Mouse (Mus musculus) erythroblast, embryonic 14.5 days (primary cell): Measurements from ENCODE around the gene Lrrc7. TPM values are rescaled to one million over a fixed set of nuclear protein-coding genes. Genes with fewer than 3 reads are reported as not detected.

ENCODE experiments used
- H3K27me3 ChIP-seq: 2 replicates; pipeline ENCODE4 v1.6.1; 2012; ENCODE audit warnings: inconsistent platforms; ENCODE audit not compliant: control insufficient read depth
- H3K36me3 ChIP-seq: 2 replicates; pipeline ENCODE4 v1.6.1; 2012; ENCODE audit warnings: mild to moderate bottlenecking, inconsistent platforms; ENCODE audit not compliant: control insufficient read depth
- H3K4me1 ChIP-seq: 2 replicates; pipeline ENCODE4 v1.6.1; 2012; ENCODE audit warnings: inconsistent platforms; ENCODE audit not compliant: control insufficient read depth
- H3K4me3 ChIP-seq: replicated peaks from 2 replicates; pipeline ENCODE3; 2012; ENCODE audit warnings: moderate library complexity, mild to moderate bottlenecking, inconsistent platforms
- H3K9me3 ChIP-seq: 2 replicates; pipeline ENCODE4 v1.6.1; 2012; ENCODE audit warnings: low read length, inconsistent platforms, mixed read lengths; ENCODE audit not compliant: control insufficient read depth
- GATA1 ChIP-seq: IDR thresholded peaks from 2 replicates; pipeline ENCODE4 v1.6.1; 2012; ENCODE audit warnings: low read length, inconsistent platforms, mixed read lengths
- TAL1 ChIP-seq: IDR thresholded peaks from 3 replicates; pipeline ENCODE4 v1.6.1; 2012; ENCODE audit warnings: low read length, inconsistent platforms, mixed read lengths
- polyA plus RNA-seq: library from polyadenylated mRNA; stranded (reverse); fragments of >175 nt; gene quantifications from 2 replicates; pipeline ENCODE4 v1.2.3, GENCODE M21; 2012

Lrrc7 gene
- polyA plus RNA-seq, 1 experiment = not detected

GRCm38 (mm10) chr3:158210026-158210425 is 352.0 kb downstream of the Lrrc7 start:
- Histone ChIP-seq H3K36me3 (no peaks in the 10 kb centered on the region), H3K4me3 (no peak overlapping the region), H3K9me3 (no peaks in the 10 kb centered on the region), H3K4me1 (no peaks in the 10 kb centered on the region), H3K27me3 (no peaks in the 10 kb centered on the region)
- TF ChIP-seq GATA1 = no peak
- TF ChIP-seq TAL1 = no peak

GRCm38 (mm10) chr3:158207840-158208239 is 354.2 kb downstream of the Lrrc7 start:
- no peak for TF ChIP-seq GATA1
- no peak for TF ChIP-seq TAL1
- Histone ChIP-seq H3K4me1 (no peaks in the 10 kb centered on the region), H3K4me3 (no peak overlapping the region)

GRCm38 (mm10) chr3:158202776-158203175 is 359.2 kb downstream of the Lrrc7 start:
- no peaks in the 10 kb centered on the region for H3K27me3 ChIP-seq
- no peaks in the 10 kb centered on the region for H3K36me3 ChIP-seq
- no peaks in the 10 kb centered on the region for H3K4me1 ChIP-seq
- TF ChIP-seq TAL1 = no peak
- no peak for TF ChIP-seq GATA1
- no peaks in the 10 kb centered on the region for H3K9me3 ChIP-seq
- no peak overlapping the region for H3K4me3 ChIP-seq

More at GRCm38 (mm10) chr3:158207840-158208239, 354.2 kb downstream of the Lrrc7 start:
- Histone ChIP-seq H3K27me3 (no peaks in the 10 kb centered on the region), H3K9me3 (no peaks in the 10 kb centered on the region), H3K36me3 (no peaks in the 10 kb centered on the region)

- TF ChIP-seq GATA1 = no peak
- no peak for TF ChIP-seq TAL1
- Histone ChIP-seq H3K27me3 (no peaks in the 10 kb centered on the region), H3K4me3 (no peak overlapping the region), H3K4me1 (no peaks in the 10 kb centered on the region), H3K9me3 (no peaks in the 10 kb centered on the region), H3K36me3 (no peaks in the 10 kb centered on the region)
Observed at GRCm38 (mm10) chr3:158195426-158195825, 366.6 kb downstream of the Lrrc7 start.

GRCm38 (mm10) chr3:158193229-158193628 is 368.8 kb downstream of the Lrrc7 start:
- TF ChIP-seq TAL1 = no peak
- no peak for TF ChIP-seq GATA1
- H3K4me1 ChIP-seq = no peaks in the 10 kb centered on the region
- no peaks in the 10 kb centered on the region for H3K36me3 ChIP-seq
- H3K4me3 ChIP-seq = no peak overlapping the region
- no peaks in the 10 kb centered on the region for H3K27me3 ChIP-seq
- H3K9me3 ChIP-seq = no peaks in the 10 kb centered on the region

GRCm38 (mm10) chr3:158174880-158175735 is 386.9 kb downstream of the Lrrc7 start:
- H3K27me3 ChIP-seq = no peaks in the 10 kb centered on the region
- H3K4me1 ChIP-seq = no peaks in the 10 kb centered on the region
- no peaks in the 10 kb centered on the region for H3K36me3 ChIP-seq
- H3K4me3 ChIP-seq = no peak overlapping the region
- H3K9me3 ChIP-seq = 0 out of 2 replicates have a peak, but pooled peaks cover 2% of the 10 kb centered on the region
- TF ChIP-seq GATA1 = no peak
- no peak for TF ChIP-seq TAL1

GRCm38 (mm10) chr3:158169180-158169579 is 392.8 kb downstream of the Lrrc7 start:
- Histone ChIP-seq H3K9me3 (no peaks in the 10 kb centered on the region), H3K36me3 (no peaks in the 10 kb centered on the region), H3K4me3 (no peak overlapping the region), H3K27me3 (no peaks in the 10 kb centered on the region), H3K4me1 (no peaks in the 10 kb centered on the region)
- TF ChIP-seq TAL1 (no peak), GATA1 (no peak)

- no peaks in the 10 kb centered on the region for H3K9me3 ChIP-seq
- H3K27me3 ChIP-seq = no peaks in the 10 kb centered on the region
- H3K36me3 ChIP-seq = no peaks in the 10 kb centered on the region
- H3K4me3 ChIP-seq = no peak overlapping the region
- H3K4me1 ChIP-seq = no peaks in the 10 kb centered on the region
- TF ChIP-seq GATA1 = no peak
- no peak for TF ChIP-seq TAL1
Observed at GRCm38 (mm10) chr3:158168454-158168853, 393.6 kb downstream of the Lrrc7 start.

- Histone ChIP-seq H3K9me3 (peaks cover 8% of the 10 kb centered on the region), H3K4me3 (no peak overlapping the region), H3K27me3 (no peaks in the 10 kb centered on the region), H3K36me3 (no peaks in the 10 kb centered on the region), H3K4me1 (no peaks in the 10 kb centered on the region)
- TF ChIP-seq GATA1 (no peak), TAL1 (no peak)
Observed at GRCm38 (mm10) chr3:158165004-158165403, 397.0 kb downstream of the Lrrc7 start.

GRCm38 (mm10) chr3:158164452-158164851 is 397.6 kb downstream of the Lrrc7 start:
- Histone ChIP-seq H3K27me3 (no peaks in the 10 kb centered on the region), H3K4me3 (no peak overlapping the region), H3K36me3 (no peaks in the 10 kb centered on the region), H3K4me1 (no peaks in the 10 kb centered on the region), H3K9me3 (peaks cover 8% of the 10 kb centered on the region)
- TF ChIP-seq GATA1 (no peak), TAL1 (no peak)
